Mouse (Mus musculus) heart, postnatal 0 days (tissue): Measurements from ENCODE around the gene D230025D16Rik. TPM values are rescaled to one million over a fixed set of nuclear protein-coding genes. Genes with fewer than 3 reads are reported as not detected.

Experiments used
- ATAC-seq: fragments of 200-750 bp; cut with Nextera tagmentation; 2 replicates; pipeline ENCODE4 v1.8.0; 2017; ENCODE audit warnings: low read depth, moderate number of reproducible peaks, moderate library complexity; ENCODE audit not compliant: insufficient read depth
- DNase-seq: peaks from one replicate; pipeline ENCODE4 v3.0.0-alpha.2; 2016; ENCODE audit warnings: low spot score
- H3K27ac ChIP-seq: fragments of 300-500 bp; sonication (generic); 2 replicates; pipeline ENCODE4 v1.5.1; 2014; ENCODE audit warnings: low read depth, mild to moderate bottlenecking
- H3K27me3 ChIP-seq: fragments of 300-500 bp; sonication (generic); 2 replicates; pipeline ENCODE4 v1.6.1; 2014; ENCODE audit warnings: low read length, mixed read lengths; ENCODE audit not compliant: control insufficient read depth, insufficient read depth
- H3K36me3 ChIP-seq: fragments of 300-500 bp; sonication (generic); replicated peaks from 2 replicates; pipeline ENCODE4 v1.6.1; 2014; ENCODE audit warnings: low read length, mixed read lengths; ENCODE audit not compliant: control insufficient read depth, insufficient read depth
- H3K4me1 ChIP-seq: fragments of 300-500 bp; sonication (generic); 2 replicates; pipeline ENCODE4 v1.6.1; 2014; ENCODE audit warnings: antibody characterized with exemption; ENCODE audit not compliant: control insufficient read depth, insufficient read depth
- H3K4me2 ChIP-seq: fragments of 300-500 bp; sonication (generic); 2 replicates; pipeline ENCODE4 v1.6.1; 2014; ENCODE audit warnings: low read depth, mild to moderate bottlenecking, low read length, moderate library complexity
- H3K4me3 ChIP-seq: fragments of 300-500 bp; sonication (generic); 2 replicates; pipeline ENCODE4 v1.5.1; 2014; ENCODE audit warnings: low read depth, low read length
- H3K9ac ChIP-seq: fragments of 300-500 bp; sonication (generic); replicated peaks from 2 replicates; pipeline ENCODE4 v1.6.1; 2014; ENCODE audit warnings: low read depth, low read length, mixed read lengths
- H3K9me3 ChIP-seq: fragments of 300-500 bp; sonication (generic); replicated peaks from 2 replicates; pipeline ENCODE4 v1.6.1; 2016; ENCODE audit warnings: low read length; ENCODE audit not compliant: control insufficient read depth
- CTCF ChIP-seq: IDR thresholded peaks from 2 replicates; pipeline ENCODE4 v1.5.1; 2016; ENCODE audit warnings: antibody characterized with exemption, control low read depth, low read depth
- EP300 ChIP-seq: IDR thresholded peaks from 2 replicates; pipeline ENCODE4 v1.6.1; 2016; ENCODE audit warnings: antibody characterized with exemption, low read depth
- WGBS: fragments of 180-500 bp; shearing (Covaris S2); extraction: QIAGEN DNeasy Blood & Tissue Kit; methylation state at CpG from one replicate; pipeline ENCODE4 v1.1.7; 2014; 5-methylcytosine and 5-hydroxymethylcytosine counted together
- polyA plus RNA-seq: library from polyadenylated mRNA; unstranded; fragments of >200 nt; fragmentation: Nextera tagmentation; extraction: Ambion mirVana; gene quantifications from 2 replicates; pipeline ENCODE4 v1.2.1, GENCODE M21; 2015
- total RNA-seq: library from RNA; depleted of rRNA; stranded (reverse); fragments of >200 nt; gene quantifications from 2 replicates; pipeline ENCODE4 v1.2.3, GENCODE M21; 2014; ENCODE audit warnings: low replicate concordance

D230025D16Rik gene
- total and polyA plus RNA-seq, 2 experiments from 2014 or later = 14.3 to 30.4 TPM

DNA sequence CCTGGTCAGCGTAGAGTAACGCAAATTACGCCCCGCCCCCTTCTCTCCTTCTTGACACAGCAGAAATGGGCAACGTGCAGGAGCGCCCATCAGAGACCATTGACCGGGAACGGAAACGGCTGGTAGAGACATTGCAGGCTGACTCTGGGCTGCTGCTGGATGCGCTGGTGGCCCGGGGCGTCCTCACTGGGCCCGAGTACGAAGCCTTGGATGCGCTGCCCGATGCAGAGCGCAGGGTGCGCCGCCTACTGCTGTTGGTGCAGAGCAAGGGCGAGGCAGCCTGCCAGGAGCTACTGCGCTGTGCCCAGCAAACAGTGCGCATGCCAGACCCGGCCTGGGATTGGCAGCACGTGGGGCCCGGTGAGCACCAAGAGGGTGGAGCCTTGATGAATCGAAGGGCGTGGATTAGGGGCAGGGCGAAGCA lies 54.0 kb downstream of the D230025D16Rik start:
- Histone ChIP-seq H3K36me3 (no peaks in the 10 kb centered on the region), H3K27ac (no peak overlapping the region), H3K27me3 (peaks cover 43% of the 10 kb centered on the region; the same call in 1 of the 2 replicates), H3K4me3 (peak overlapping the region; percentile 35), H3K4me1 (peaks cover 21% of the 10 kb centered on the region), H3K4me2 (peak overlapping the region; percentile 55), H3K9me3 (no peaks in the 10 kb centered on the region), H3K9ac (no peak overlapping the region)
- ATAC-seq = peak; percentile 85
- DNase-seq = peak; percentile 82
- TF ChIP-seq CTCF (peak; percentile 45), EP300 (no peak)
- 1% methylated on average over 28 of the region's 28 CpGs for WGBS

GRCm38 (mm10) chr8:105280567-105280966 lies 55.6 kb downstream of the D230025D16Rik start:
- DNase-seq = no peak
- Histone ChIP-seq H3K36me3 (no peaks in the 10 kb centered on the region), H3K27me3 (peaks cover 27% of the 10 kb centered on the region; the same call in 1 of the 2 replicates), H3K4me3 (no peak overlapping the region), H3K27ac (no peak overlapping the region), H3K9ac (no peak overlapping the region), H3K4me2 (no peak overlapping the region), H3K4me1 (peaks cover 20% of the 10 kb centered on the region), H3K9me3 (no peaks in the 10 kb centered on the region)
- ATAC-seq = no peak
- WGBS = 72% methylated on average over 3 of the region's 3 CpGs
- TF ChIP-seq CTCF (no peak), EP300 (no peak)

DNA sequence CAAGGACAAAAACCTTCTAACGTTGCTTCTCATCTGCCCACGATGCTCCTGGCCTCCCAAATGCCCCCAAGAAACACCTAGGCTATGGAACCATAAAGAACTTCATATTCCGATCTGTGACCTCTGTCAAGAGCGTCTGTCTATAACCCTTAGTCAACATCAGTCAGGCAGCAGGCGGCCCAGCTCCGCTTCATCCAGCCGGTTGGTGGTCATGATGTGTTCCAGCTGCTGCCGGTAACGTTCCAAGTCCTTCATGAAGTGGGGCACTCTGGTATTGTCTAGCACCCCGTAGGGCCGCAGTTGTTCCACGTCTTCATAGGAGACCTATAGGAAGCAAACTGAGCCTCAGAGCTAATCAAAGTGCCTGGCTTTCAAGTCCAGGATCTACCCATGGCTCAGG lies 56.9 kb downstream of the D230025D16Rik start:
- WGBS = 84% methylated on average over 12 of the region's 12 CpGs
- peaks cover 26% of the 10 kb centered on the region; the same call in 1 of the 2 replicates for H3K27me3 ChIP-seq
- no peak for ATAC-seq

DNA sequence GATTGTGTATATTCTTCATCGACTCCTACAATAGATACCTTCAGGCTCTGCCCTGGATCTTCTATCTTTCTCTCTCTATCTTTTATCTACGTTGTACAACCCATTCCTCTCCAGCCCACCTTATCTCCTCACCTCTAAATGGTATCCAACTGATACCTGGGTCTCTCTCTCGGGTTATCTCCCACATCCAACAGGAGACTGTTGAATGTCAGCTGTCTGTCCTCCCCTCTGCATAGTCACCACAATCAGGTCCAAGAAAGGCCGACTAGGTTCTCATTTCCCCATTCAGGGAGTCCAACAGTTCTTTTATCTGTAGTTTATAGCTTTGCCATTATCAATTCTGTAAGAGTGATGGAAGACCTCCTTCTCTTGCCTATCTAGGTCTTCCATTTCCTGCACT lies 57.3 kb downstream of the D230025D16Rik start:
- 63% methylated on average over 4 of the region's 4 CpGs for WGBS
- ATAC-seq = no peak
- H3K4me3 ChIP-seq = no peak overlapping the region
- TF ChIP-seq EP300 (no peak), CTCF (no peak)
- H3K9me3 ChIP-seq = no peaks in the 10 kb centered on the region
- no peak overlapping the region for H3K27ac ChIP-seq
- no peak for DNase-seq
- peaks cover 25% of the 10 kb centered on the region; the same call in 1 of the 2 replicates for H3K27me3 ChIP-seq
- no peak overlapping the region for H3K9ac ChIP-seq
- H3K36me3 ChIP-seq = no peaks in the 10 kb centered on the region
- peaks cover 6% of the 10 kb centered on the region for H3K4me1 ChIP-seq
- H3K4me2 ChIP-seq = no peak overlapping the region

More for the DNA sequence above, 56.9 kb downstream of the D230025D16Rik start:
- no peak overlapping the region for H3K4me2 ChIP-seq
- no peak overlapping the region for H3K9ac ChIP-seq
- peaks cover 7% of the 10 kb centered on the region for H3K4me1 ChIP-seq
- no peaks in the 10 kb centered on the region for H3K9me3 ChIP-seq
- no peak overlapping the region for H3K27ac ChIP-seq
- no peak for DNase-seq
- H3K36me3 ChIP-seq = no peaks in the 10 kb centered on the region
- no peak for TF ChIP-seq CTCF
- H3K4me3 ChIP-seq = no peak overlapping the region

DNA sequence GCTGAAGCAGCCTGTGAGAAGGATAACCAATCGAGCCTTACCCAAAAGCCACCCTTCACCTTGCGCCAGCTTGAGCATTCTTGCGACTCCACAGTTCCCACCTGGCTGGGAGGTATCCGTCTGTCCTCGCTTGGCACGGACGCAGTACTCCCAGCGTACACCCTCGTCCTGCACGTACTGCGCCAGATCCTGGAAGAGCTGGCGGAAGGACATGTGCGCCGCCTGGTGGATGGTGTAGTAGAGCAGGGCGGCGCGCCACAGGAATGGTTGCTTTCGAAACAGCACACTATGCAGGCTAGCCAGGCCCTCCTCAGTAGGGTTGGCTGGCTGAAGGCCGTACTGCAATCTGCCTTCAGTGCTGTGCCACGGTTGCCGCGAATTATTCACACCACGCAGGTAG lies 58.1 kb downstream of the D230025D16Rik start:
- peak; percentile 59; the same call in 1 of the 2 replicates for ATAC-seq
- H3K4me1 ChIP-seq = peaks cover 6% of the 10 kb centered on the region
- H3K36me3 ChIP-seq = no peaks in the 10 kb centered on the region
- no peak overlapping the region for H3K9ac ChIP-seq
- no peaks in the 10 kb centered on the region for H3K9me3 ChIP-seq
- 25% methylated on average over 23 of the region's 23 CpGs for WGBS
- H3K27ac ChIP-seq = no peak overlapping the region
- peaks cover 16% of the 10 kb centered on the region; the same call in 1 of the 2 replicates for H3K27me3 ChIP-seq
- H3K4me2 ChIP-seq = 0 out of 2 replicates have a peak overlapping the region, but pooled peaks have one; percentile 17
- TF ChIP-seq EP300 (no peak), CTCF (peak; percentile 76)
- DNase-seq = no peak
- H3K4me3 ChIP-seq = no peak overlapping the region

DNA sequence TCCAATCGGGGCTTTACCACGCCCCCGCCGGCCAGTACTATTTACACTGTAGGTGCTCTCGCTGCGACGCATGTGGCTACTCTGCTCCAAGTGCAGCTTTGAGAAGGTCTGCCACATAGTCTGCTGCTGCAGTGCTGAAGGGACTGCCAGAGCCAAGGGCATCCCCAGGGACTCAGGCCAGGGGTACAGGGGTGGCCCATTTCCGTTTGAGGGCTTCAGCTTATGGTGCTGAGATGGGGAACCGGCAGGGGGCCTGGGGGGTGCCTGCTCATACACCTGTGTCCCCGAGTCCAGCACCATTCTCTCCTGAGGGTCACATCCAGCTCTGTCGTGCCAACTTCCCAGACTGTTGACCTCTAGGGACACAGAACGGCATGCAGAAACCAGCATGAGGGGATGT lies 60.6 kb downstream of the D230025D16Rik start:
- no peaks in the 10 kb centered on the region for H3K36me3 ChIP-seq
- 46% methylated on average over 12 of the region's 12 CpGs for WGBS

More for the DNA sequence above, 60.6 kb downstream of the D230025D16Rik start:
- Histone ChIP-seq H3K9ac (no peak overlapping the region), H3K9me3 (no peaks in the 10 kb centered on the region), H3K4me3 (no peak overlapping the region), H3K4me1 (peaks cover 11% of the 10 kb centered on the region), H3K27me3 (0 out of 2 replicates have a peak, but pooled peaks cover 2% of the 10 kb centered on the region), H3K27ac (no peak overlapping the region), H3K4me2 (no peak overlapping the region)
- no peak for DNase-seq
- ATAC-seq = no peak
- TF ChIP-seq CTCF (no peak), EP300 (no peak)
